Comparison of ENCODE assay signal across 8 mouse cellular contexts in the genomic region with DNA sequence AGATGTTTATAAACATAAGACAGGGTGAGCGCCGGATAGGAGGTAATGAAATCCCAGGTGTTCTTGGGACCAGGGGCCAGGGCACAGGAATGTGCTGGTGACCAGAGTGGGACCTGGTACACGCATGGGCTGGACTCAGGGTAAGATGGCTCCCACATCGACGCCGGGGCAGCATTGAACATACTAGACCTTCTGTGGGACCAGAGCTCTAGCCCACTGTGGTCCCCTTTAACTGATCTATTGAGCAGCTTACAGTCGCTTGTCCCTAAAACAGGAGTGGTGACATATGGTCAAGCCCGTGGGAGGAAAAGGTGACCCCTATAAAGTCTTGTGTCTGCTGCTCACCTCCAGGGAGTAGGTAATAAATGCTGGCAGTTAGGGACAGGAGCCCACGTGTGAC.
A peak's percentile ranks its signal among the peaks of the same experiment; 100 is the strongest.
DNase-seq lines count a peak whose midpoint lies in the region; ATAC-seq and TF ChIP-seq lines count a peak whose summit lies in the region.

No protein-coding gene starts in this region.

- no peak for DNase-seq in heart, adult 8-10 months (ENCODE audit: low spot score)
- DNase-seq in midbrain, embryonic 10.5 days (ENCODE audit: low spot score), result no peak
- DNase-seq in midbrain, postnatal 0 days (ENCODE audit: low spot score), result no peak
- DNase-seq in frontal cortex, postnatal 25 days (ENCODE audit: low spot score in 2 of 2), result no peak
- DNase-seq in layer of hippocampus, adult 18-20 months (ENCODE audit: low spot score in 2 of 2), result no peak

- peak overlapping the region; percentile 85 for H3K27ac ChIP-seq in heart, embryonic 11.5 days (ENCODE audit: low read depth, low read length)
- peak overlapping the region; percentile 72 for H3K27ac ChIP-seq in midbrain, embryonic 10.5 days (replicated peaks)
- H3K27ac ChIP-seq in midbrain, postnatal 0 days (ENCODE audit: low read depth, low read length), result no peak overlapping the region
- H3K27ac ChIP-seq in intestine, embryonic 16.5 days (ENCODE audit: low read length), result 0 out of 2 replicates have a peak overlapping the region, but pooled peaks have one; percentile 73
- no peak overlapping the region for H3K27ac ChIP-seq in stomach, embryonic 15.5 days

- peak overlapping the region; percentile 58 for H3K4me2 ChIP-seq in heart, embryonic 11.5 days
- no peak overlapping the region for H3K4me2 ChIP-seq in midbrain, postnatal 0 days (ENCODE audit: low read depth, low read length, poor library complexity, severe bottlenecking)
- H3K4me2 ChIP-seq in intestine, embryonic 16.5 days (ENCODE audit: low read depth, low read length), result no peak overlapping the region
- H3K4me2 ChIP-seq in stomach, embryonic 15.5 days, result peak overlapping the region; percentile 25; the same call in 1 of the 2 replicates

- no peaks in the 10 kb centered on the region for H3K9me3 ChIP-seq in heart, embryonic 11.5 days (replicated peaks; ENCODE audit: control insufficient read depth, low read length)
- H3K9me3 ChIP-seq in midbrain, embryonic 10.5 days (replicated peaks), result no peaks in the 10 kb centered on the region
- H3K9me3 ChIP-seq in midbrain, postnatal 0 days (ENCODE audit: low read length), result no peaks in the 10 kb centered on the region
- H3K9me3 ChIP-seq in intestine, embryonic 16.5 days (ENCODE audit: control insufficient read depth, low read length), result no peaks in the 10 kb centered on the region
- no peaks in the 10 kb centered on the region for H3K9me3 ChIP-seq in stomach, embryonic 15.5 days

- peak overlapping the region; percentile 45 for H3K4me3 ChIP-seq in heart, embryonic 11.5 days (ENCODE audit: low read depth, low read length)
- no peak overlapping the region for H3K4me3 ChIP-seq in midbrain, embryonic 10.5 days
- H3K4me3 ChIP-seq in midbrain, postnatal 0 days (ENCODE audit: low read depth, low read length), result no peak overlapping the region
- no peak overlapping the region for H3K4me3 ChIP-seq in intestine, embryonic 16.5 days (ENCODE audit: low read length)
- 0 out of 2 replicates have a peak overlapping the region, but pooled peaks have one; percentile 0 for H3K4me3 ChIP-seq in stomach, embryonic 15.5 days (replicated peaks)

- no peak for TF ChIP-seq CTCF in midbrain, postnatal 0 days (IDR thresholded peaks at IDR 0.05)

- ATAC-seq in heart, embryonic 11.5 days (replicated peaks; ENCODE audit: insufficient number of reproducible peaks, low FRiP score, low TSS enrichment), result no peak
- no peak for ATAC-seq in midbrain, postnatal 0 days (ENCODE audit: low FRiP score)
- no peak for ATAC-seq in intestine, embryonic 16.5 days
- no peak for ATAC-seq in stomach, embryonic 15.5 days (ENCODE audit: insufficient read depth, low FRiP score, low read depth)

- peaks cover 34% of the 10 kb centered on the region for H3K4me1 ChIP-seq in heart, embryonic 11.5 days (ENCODE audit: control insufficient read depth, insufficient read depth, low read length)
- peaks cover 54% of the 10 kb centered on the region for H3K4me1 ChIP-seq in midbrain, embryonic 10.5 days
- H3K4me1 ChIP-seq in midbrain, postnatal 0 days (ENCODE audit: insufficient read depth, low read length), result no peaks in the 10 kb centered on the region; the same call in 1 of the 2 replicates
- peaks cover 49% of the 10 kb centered on the region for H3K4me1 ChIP-seq in intestine, embryonic 16.5 days (ENCODE audit: control insufficient read depth, insufficient read depth, low read length)
- peaks cover 34% of the 10 kb centered on the region for H3K4me1 ChIP-seq in stomach, embryonic 15.5 days

- WGBS in heart, embryonic 11.5 days (ENCODE audit: insufficient replicate concordance), result 77% methylated on average over 9 of the region's 9 CpGs
- WGBS in midbrain, embryonic 10.5 days, result 91% methylated on average over 9 of the region's 9 CpGs
- WGBS in midbrain, postnatal 0 days, result 88% methylated on average over 9 of the region's 9 CpGs
- 79% methylated on average over 9 of the region's 9 CpGs for WGBS in intestine, embryonic 16.5 days
- 84% methylated on average over 9 of the region's 9 CpGs for WGBS in stomach, embryonic 15.5 days

- peak overlapping the region; percentile 64 for H3K9ac ChIP-seq in heart, embryonic 11.5 days (ENCODE audit: low read depth, low read length)
- no peak overlapping the region for H3K9ac ChIP-seq in midbrain, postnatal 0 days (replicated peaks; ENCODE audit: low read length, poor library complexity, severe bottlenecking)
- no peak overlapping the region for H3K9ac ChIP-seq in intestine, embryonic 16.5 days (ENCODE audit: low read depth, low read length)
- no peak overlapping the region for H3K9ac ChIP-seq in stomach, embryonic 15.5 days

- H3K36me3 ChIP-seq in heart, embryonic 11.5 days (ENCODE audit: control insufficient read depth, insufficient read depth, low read length), result no peaks in the 10 kb centered on the region
- H3K36me3 ChIP-seq in midbrain, embryonic 10.5 days, result peaks cover 7% of the 10 kb centered on the region
- H3K36me3 ChIP-seq in midbrain, postnatal 0 days (ENCODE audit: insufficient read depth, low read length), result no peaks in the 10 kb centered on the region
- no peaks in the 10 kb centered on the region for H3K36me3 ChIP-seq in intestine, embryonic 16.5 days (ENCODE audit: control insufficient read depth, insufficient read depth, low read length)
- H3K36me3 ChIP-seq in stomach, embryonic 15.5 days, result no peaks in the 10 kb centered on the region

- peaks cover 45% of the 10 kb centered on the region for H3K27me3 ChIP-seq in heart, embryonic 11.5 days (ENCODE audit: control insufficient read depth, insufficient read depth, low read length)
- no peaks in the 10 kb centered on the region for H3K27me3 ChIP-seq in midbrain, embryonic 10.5 days (ENCODE audit: low read depth, poor library complexity, severe bottlenecking)
- H3K27me3 ChIP-seq in midbrain, postnatal 0 days (ENCODE audit: insufficient read depth, low read length), result no peaks in the 10 kb centered on the region
- H3K27me3 ChIP-seq in intestine, embryonic 16.5 days (replicated peaks; ENCODE audit: control insufficient read depth, insufficient read depth, low read length), result no peaks in the 10 kb centered on the region
- H3K27me3 ChIP-seq in stomach, embryonic 15.5 days (replicated peaks), result no peaks in the 10 kb centered on the region

Comparison
In these comparisons a context has a peak if more than half of its experiments do, and no peak if none do; other contexts are left out.
1. H3K27ac ChIP-seq: peak in heart, embryonic 11.5 days (single experiment), midbrain, embryonic 10.5 days (single experiment) and intestine, embryonic 16.5 days (single experiment); none in midbrain, postnatal 0 days (single experiment) and stomach, embryonic 15.5 days (single experiment).
2. H3K4me2 ChIP-seq: peak in heart, embryonic 11.5 days (single experiment) and stomach, embryonic 15.5 days (single experiment); none in midbrain, postnatal 0 days (single experiment) and intestine, embryonic 16.5 days (single experiment).
3. H3K4me3 ChIP-seq: peak in heart, embryonic 11.5 days (single experiment) and stomach, embryonic 15.5 days (single experiment); none in midbrain, embryonic 10.5 days (single experiment), midbrain, postnatal 0 days (single experiment) and intestine, embryonic 16.5 days (single experiment).